Mouse (Mus musculus): Measurements from ENCODE around the gene Phykpl. TPM values are rescaled to one million over a fixed set of nuclear protein-coding genes. Genes with fewer than 3 reads are reported as not detected.
A peak's percentile ranks its signal among the peaks of the same experiment; 100 is the strongest.

Phykpl gene
- polyA plus RNA-seq, 1 experiment from 2014 or later = 13.3 TPM

- no peaks in the 10 kb centered on the region for H3K36me3 ChIP-seq (ENCODE audit: control insufficient read depth, insufficient read depth, low read length)
- no peak overlapping the region for H3K4me2 ChIP-seq (replicated peaks; ENCODE audit: low read depth)
- no peak overlapping the region for H3K4me3 ChIP-seq (ENCODE audit: low read depth, low read length)
- no peaks in the 10 kb centered on the region for H3K27me3 ChIP-seq (ENCODE audit: control insufficient read depth, insufficient read depth, low read length)
- H3K4me1 ChIP-seq (replicated peaks; ENCODE audit: control insufficient read depth, insufficient read depth) = peaks cover 3% of the 10 kb centered on the region; the same call in 1 of the 2 replicates
- no peak for ATAC-seq (ENCODE audit: low FRiP score, low TSS enrichment)
- no peak overlapping the region for H3K9ac ChIP-seq (ENCODE audit: low read length)
- H3K27ac ChIP-seq (replicated peaks) = no peak overlapping the region
- no peak for TF ChIP-seq EP300 (optimal IDR thresholded peaks at IDR 0.05)
- TF ChIP-seq CTCF (IDR thresholded peaks at IDR 0.05; ENCODE audit: low read depth) = peak; percentile 13; the same call in 1 of the 2 replicates
- 87% methylated on average over 4 of the region's 4 CpGs for WGBS
- H3K9me3 ChIP-seq (ENCODE audit: control insufficient read depth, low read length) = no peaks in the 10 kb centered on the region
- no peak for DNase-seq (ENCODE audit: low spot score)
Measured at GRCm38 (mm10) chr11:51652889-51653418, 68.4 kb downstream of the Phykpl start.

- no peaks in the 10 kb centered on the region for H3K36me3 ChIP-seq (ENCODE audit: control insufficient read depth, insufficient read depth, low read length)
- no peak overlapping the region for H3K4me3 ChIP-seq (ENCODE audit: low read depth, low read length)
- no peaks in the 10 kb centered on the region for H3K9me3 ChIP-seq (ENCODE audit: control insufficient read depth, low read length)
- 85% methylated on average over 6 of the region's 6 CpGs for WGBS
- TF ChIP-seq CTCF (IDR thresholded peaks at IDR 0.05; ENCODE audit: low read depth) = no peak
- no peak for TF ChIP-seq EP300 (optimal IDR thresholded peaks at IDR 0.05)
- no peak overlapping the region for H3K4me2 ChIP-seq (replicated peaks; ENCODE audit: low read depth)
- ATAC-seq (ENCODE audit: low FRiP score, low TSS enrichment) = no peak
- H3K27ac ChIP-seq (replicated peaks) = no peak overlapping the region
- H3K4me1 ChIP-seq (replicated peaks; ENCODE audit: control insufficient read depth, insufficient read depth) = peaks cover 3% of the 10 kb centered on the region; the same call in 1 of the 2 replicates
- H3K27me3 ChIP-seq (ENCODE audit: control insufficient read depth, insufficient read depth, low read length) = no peaks in the 10 kb centered on the region
- DNase-seq (ENCODE audit: low spot score) = no peak
- no peak overlapping the region for H3K9ac ChIP-seq (ENCODE audit: low read length)
Measured at GRCm38 (mm10) chr11:51653736-51654135, 69.2 kb downstream of the Phykpl start.

Other genes starting within 250 kb of the Phykpl start
- 204 and 215 TPM in 2 replicates for gene Hnrnpab, start 22.1 kb downstream of the Phykpl start, polyA plus RNA-seq (2015; fragmentation: Nextera tagmentation; extraction: Ambion mirVana)
- gene Nhp2, start 35.0 kb downstream of the Phykpl start, polyA plus RNA-seq (2015; fragmentation: Nextera tagmentation; extraction: Ambion mirVana) = 134 and 144 TPM in 2 replicates
- 34.6 and 35.3 TPM in 2 replicates for gene Rmnd5b, start 51.1 kb downstream of the Phykpl start, polyA plus RNA-seq (2015; fragmentation: Nextera tagmentation; extraction: Ambion mirVana)
- 16.1 and 16.8 TPM in 2 replicates for gene N4bp3, start 66.1 kb downstream of the Phykpl start, polyA plus RNA-seq (2015; fragmentation: Nextera tagmentation; extraction: Ambion mirVana)
- 2.0 and 2.3 TPM in 2 replicates for gene D930048N14Rik, start 66.2 kb downstream of the Phykpl start, polyA plus RNA-seq (2015; fragmentation: Nextera tagmentation; extraction: Ambion mirVana)
- 95.2 and 103 TPM in 2 replicates for gene 0610009B22Rik, start 104.1 kb downstream of the Phykpl start, polyA plus RNA-seq (2015; fragmentation: Nextera tagmentation; extraction: Ambion mirVana)
- gene Sec24a, start 178.9 kb downstream of the Phykpl start, polyA plus RNA-seq (2015; fragmentation: Nextera tagmentation; extraction: Ambion mirVana) = 8.3 and 8.4 TPM in 2 replicates
- gene Sar1b, start 178.9 kb downstream of the Phykpl start, polyA plus RNA-seq (2015; fragmentation: Nextera tagmentation; extraction: Ambion mirVana) = 168 and 169 TPM in 2 replicates

All from stomach, postnatal 0 days (tissue).